Mouse (Mus musculus): ENCODE results near the gene Zfp931. TPM values are rescaled to one million over a fixed set of nuclear protein-coding genes. Genes with fewer than 3 reads are reported as not detected.
"Not testable (repeated sequence)": the region's sequence is repeated elsewhere in the genome, so short reads cannot be mapped to it uniquely, and the experiment has no call there.

Gene Zfp931
- 20.7 and 20.9 TPM in 2 replicates for polyA plus RNA-seq (2014; fragmentation: Nextera tagmentation; extraction: Ambion mirVana)

- 0% methylated on average over 1 of the region's 14 CpGs for WGBS
- H3K27ac ChIP-seq (ENCODE audit: low read depth); DNase-seq (ENCODE audit: low spot score); H3K9me3 ChIP-seq (ENCODE audit: control insufficient read depth, low read length); H3K9ac ChIP-seq (ENCODE audit: low read length); ATAC-seq (replicated peaks; ENCODE audit: low FRiP score, low TSS enrichment, low read depth); H3K27me3 ChIP-seq (replicated peaks; ENCODE audit: control insufficient read depth, insufficient read depth, low read length); H3K4me1 ChIP-seq (replicated peaks; ENCODE audit: control insufficient read depth, insufficient read depth, low read length); H3K36me3 ChIP-seq (ENCODE audit: control insufficient read depth, insufficient read depth, low read length): not testable (repeated sequence)
- Histone ChIP-seq H3K4me2 (ENCODE audit: low read length) (peak within 1 kb of the TSS; percentile 33; the same call in 1 of the 2 replicates), H3K4me3 (ENCODE audit: low read depth, low read length) (peak within 1 kb of the TSS; percentile 34)
Observed at GRCm38 (mm10) chr2:178078166-178078717, at the start of gene Zfp931. Zfp931 (minus strand) TSS chr2:178078476.

- Histone ChIP-seq H3K36me3 (ENCODE audit: control insufficient read depth, insufficient read depth, low read length) (no peaks in the 10 kb centered on the region), H3K4me2 (ENCODE audit: low read length) (no peak overlapping the region), H3K4me1 (replicated peaks; ENCODE audit: control insufficient read depth, insufficient read depth, low read length) (peaks cover 3% of the 10 kb centered on the region; the same call in 1 of the 2 replicates), H3K9ac (ENCODE audit: low read length) (no peak overlapping the region), H3K27me3 (replicated peaks; ENCODE audit: control insufficient read depth, insufficient read depth, low read length) (no peaks in the 10 kb centered on the region), H3K27ac (ENCODE audit: low read depth) (no peak overlapping the region), H3K9me3 (ENCODE audit: control insufficient read depth, low read length) (no peaks in the 10 kb centered on the region), H3K4me3 (ENCODE audit: low read depth, low read length) (no peak overlapping the region)
- WGBS = 89% methylated on average over 7 of the region's 7 CpGs
- ATAC-seq (replicated peaks; ENCODE audit: low FRiP score, low TSS enrichment, low read depth) = no peak
- DNase-seq (ENCODE audit: low spot score) = peak; percentile 33
Observed at GRCm38 (mm10) chr2:178126041-178126820, 48.0 kb upstream of the Zfp931 start.

GRCm38 (mm10) chr2:178125427-178125826 lies 47.2 kb upstream of the Zfp931 start:
- no peaks in the 10 kb centered on the region for H3K9me3 ChIP-seq (ENCODE audit: control insufficient read depth, low read length)
- no peak overlapping the region for H3K4me3 ChIP-seq (ENCODE audit: low read depth, low read length)
- ATAC-seq (replicated peaks; ENCODE audit: low FRiP score, low TSS enrichment, low read depth) (no peak), DNase-seq (ENCODE audit: low spot score) (peak; percentile 2)
- H3K9ac ChIP-seq (ENCODE audit: low read length) = no peak overlapping the region
- WGBS = 88% methylated on average over 8 of the region's 8 CpGs
- H3K4me1 ChIP-seq (replicated peaks; ENCODE audit: control insufficient read depth, insufficient read depth, low read length) = peaks cover 3% of the 10 kb centered on the region; the same call in 1 of the 2 replicates
- no peaks in the 10 kb centered on the region for H3K27me3 ChIP-seq (replicated peaks; ENCODE audit: control insufficient read depth, insufficient read depth, low read length)
- no peaks in the 10 kb centered on the region for H3K36me3 ChIP-seq (ENCODE audit: control insufficient read depth, insufficient read depth, low read length)
- H3K4me2 ChIP-seq (ENCODE audit: low read length) = no peak overlapping the region
- H3K27ac ChIP-seq (ENCODE audit: low read depth) = no peak overlapping the region

GRCm38 (mm10) chr2:178123466-178123865 lies 45.2 kb upstream of the Zfp931 start:
- no peak overlapping the region for H3K27ac ChIP-seq (ENCODE audit: low read depth)
- 78% methylated on average over 15 of the region's 15 CpGs for WGBS
- ATAC-seq (replicated peaks; ENCODE audit: low FRiP score, low TSS enrichment, low read depth) (no peak), DNase-seq (ENCODE audit: low spot score) (no peak)
- no peak overlapping the region for H3K4me3 ChIP-seq (ENCODE audit: low read depth, low read length)
- no peaks in the 10 kb centered on the region for H3K9me3 ChIP-seq (ENCODE audit: control insufficient read depth, low read length)
- H3K9ac ChIP-seq (ENCODE audit: low read length) = no peak overlapping the region
- H3K4me2 ChIP-seq (ENCODE audit: low read length) = no peak overlapping the region
- peaks cover 17% of the 10 kb centered on the region for H3K27me3 ChIP-seq (replicated peaks; ENCODE audit: control insufficient read depth, insufficient read depth, low read length)
- no peaks in the 10 kb centered on the region; the same call in 1 of the 2 replicates for H3K4me1 ChIP-seq (replicated peaks; ENCODE audit: control insufficient read depth, insufficient read depth, low read length)
- no peaks in the 10 kb centered on the region for H3K36me3 ChIP-seq (ENCODE audit: control insufficient read depth, insufficient read depth, low read length)

GRCm38 (mm10) chr2:178121946-178122665 lies 43.8 kb upstream of the Zfp931 start:
- no peak overlapping the region for H3K9ac ChIP-seq (ENCODE audit: low read length)
- no peaks in the 10 kb centered on the region for H3K9me3 ChIP-seq (ENCODE audit: control insufficient read depth, low read length)
- H3K4me3 ChIP-seq (ENCODE audit: low read depth, low read length) = no peak overlapping the region
- no peak overlapping the region for H3K27ac ChIP-seq (ENCODE audit: low read depth)
- no peaks in the 10 kb centered on the region for H3K36me3 ChIP-seq (ENCODE audit: control insufficient read depth, insufficient read depth, low read length)
- WGBS = 57% methylated on average over 4 of the region's 4 CpGs
- peaks cover 22% of the 10 kb centered on the region for H3K27me3 ChIP-seq (replicated peaks; ENCODE audit: control insufficient read depth, insufficient read depth, low read length)
- ATAC-seq (replicated peaks; ENCODE audit: low FRiP score, low TSS enrichment, low read depth) (no peak), DNase-seq (ENCODE audit: low spot score) (peak; percentile 45)
- H3K4me1 ChIP-seq (replicated peaks; ENCODE audit: control insufficient read depth, insufficient read depth, low read length) = no peaks in the 10 kb centered on the region; the same call in 1 of the 2 replicates
- no peak overlapping the region for H3K4me2 ChIP-seq (ENCODE audit: low read length)

- WGBS = 56% methylated on average over 2 of the region's 2 CpGs
- H3K36me3 ChIP-seq (ENCODE audit: control insufficient read depth, insufficient read depth, low read length) = no peaks in the 10 kb centered on the region
- DNase-seq (ENCODE audit: low spot score) (peak; percentile 41), ATAC-seq (replicated peaks; ENCODE audit: low FRiP score, low TSS enrichment, low read depth) (no peak)
- no peaks in the 10 kb centered on the region; the same call in 1 of the 2 replicates for H3K4me1 ChIP-seq (replicated peaks; ENCODE audit: control insufficient read depth, insufficient read depth, low read length)
- H3K4me3 ChIP-seq (ENCODE audit: low read depth, low read length) = no peak overlapping the region
- H3K27me3 ChIP-seq (replicated peaks; ENCODE audit: control insufficient read depth, insufficient read depth, low read length) = peaks cover 22% of the 10 kb centered on the region
- H3K4me2 ChIP-seq (ENCODE audit: low read length) = no peak overlapping the region
- no peaks in the 10 kb centered on the region for H3K9me3 ChIP-seq (ENCODE audit: control insufficient read depth, low read length)
- H3K27ac ChIP-seq (ENCODE audit: low read depth) = no peak overlapping the region
- H3K9ac ChIP-seq (ENCODE audit: low read length) = no peak overlapping the region
Observed at GRCm38 (mm10) chr2:178121375-178121688, 43.1 kb upstream of the Zfp931 start.

GRCm38 (mm10) chr2:178120651-178121374 lies 42.5 kb upstream of the Zfp931 start:
- peak; percentile 20 for DNase-seq (ENCODE audit: low spot score)

GRCm38 (mm10) chr2:178120356-178120645 lies 42.0 kb upstream of the Zfp931 start:
- peaks cover 22% of the 10 kb centered on the region for H3K27me3 ChIP-seq (replicated peaks; ENCODE audit: control insufficient read depth, insufficient read depth, low read length)
- no peak overlapping the region for H3K4me2 ChIP-seq (ENCODE audit: low read length)
- no peak for ATAC-seq (replicated peaks; ENCODE audit: low FRiP score, low TSS enrichment, low read depth)
- H3K4me1 ChIP-seq (replicated peaks; ENCODE audit: control insufficient read depth, insufficient read depth, low read length) = no peaks in the 10 kb centered on the region; the same call in 1 of the 2 replicates
- no peak overlapping the region for H3K4me3 ChIP-seq (ENCODE audit: low read depth, low read length)
- H3K36me3 ChIP-seq (ENCODE audit: control insufficient read depth, insufficient read depth, low read length) = no peaks in the 10 kb centered on the region
- no peak for DNase-seq (ENCODE audit: low spot score)
- no peak overlapping the region for H3K9ac ChIP-seq (ENCODE audit: low read length)
- no peak overlapping the region for H3K27ac ChIP-seq (ENCODE audit: low read depth)
- no peaks in the 10 kb centered on the region for H3K9me3 ChIP-seq (ENCODE audit: control insufficient read depth, low read length)

More at GRCm38 (mm10) chr2:178120651-178121374, 42.5 kb upstream of the Zfp931 start:
- H3K9ac ChIP-seq (ENCODE audit: low read length) = no peak overlapping the region
- no peak overlapping the region for H3K27ac ChIP-seq (ENCODE audit: low read depth)
- 92% methylated on average over 8 of the region's 8 CpGs for WGBS
- H3K4me1 ChIP-seq (replicated peaks; ENCODE audit: control insufficient read depth, insufficient read depth, low read length) = no peaks in the 10 kb centered on the region; the same call in 1 of the 2 replicates
- no peak overlapping the region for H3K4me2 ChIP-seq (ENCODE audit: low read length)
- H3K36me3 ChIP-seq (ENCODE audit: control insufficient read depth, insufficient read depth, low read length) = no peaks in the 10 kb centered on the region
- no peaks in the 10 kb centered on the region for H3K9me3 ChIP-seq (ENCODE audit: control insufficient read depth, low read length)
- H3K27me3 ChIP-seq (replicated peaks; ENCODE audit: control insufficient read depth, insufficient read depth, low read length) = peaks cover 22% of the 10 kb centered on the region
- ATAC-seq (replicated peaks; ENCODE audit: low FRiP score, low TSS enrichment, low read depth) = no peak
- H3K4me3 ChIP-seq (ENCODE audit: low read depth, low read length) = no peak overlapping the region
